Mouse (Mus musculus): ENCODE data around the gene Sept3. TPM values are rescaled to one million over a fixed set of nuclear protein-coding genes. Genes with fewer than 3 reads are reported as not detected.
A peak's percentile ranks its signal among the peaks of the same experiment; 100 is the strongest.

Gene Sept3
- polyA plus RNA-seq (2014; fragmentation: Nextera tagmentation; extraction: Ambion mirVana), result 146 and 150 TPM in 2 replicates

DNA sequence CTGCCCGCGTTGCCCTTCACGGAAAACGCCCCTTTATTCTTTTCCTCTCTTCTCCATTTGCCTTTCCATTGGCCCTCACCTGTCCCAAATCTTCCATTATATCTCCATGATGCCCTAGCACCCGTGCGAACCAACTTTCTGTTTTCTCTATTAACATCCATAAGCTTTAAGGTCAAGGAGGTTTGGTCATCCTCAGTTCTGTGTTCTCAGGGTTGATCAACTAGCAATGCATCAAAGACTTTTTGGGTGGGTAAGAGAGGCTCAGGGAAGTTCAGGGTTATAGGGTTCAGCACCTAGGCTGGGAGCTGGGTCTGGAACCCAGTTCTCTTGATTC, at the start of gene Sept3:
Gene Sept3 (plus strand): TSS at position 301 of the 334 bp plus-strand sequence.
- H3K4me3 ChIP-seq (ENCODE audit: low read depth, low read length), result peak within 1 kb of the TSS; percentile 47
- peak within 1 kb of the TSS; percentile 66 for H3K9ac ChIP-seq (ENCODE audit: low read depth, low read length)
- no peak for DNase-seq (ENCODE audit: low spot score)
- WGBS, result 22% methylated on average over 6 of the region's 6 CpGs
- H3K36me3 ChIP-seq (ENCODE audit: control insufficient read depth, insufficient read depth, low read length), result no peaks in the 10 kb centered on the region
- no peaks in the 10 kb centered on the region for H3K9me3 ChIP-seq (ENCODE audit: control insufficient read depth, low read length)
- peaks cover 7% of the 10 kb centered on the region for H3K27me3 ChIP-seq (ENCODE audit: control insufficient read depth, insufficient read depth, low read length)
- H3K27ac ChIP-seq (ENCODE audit: low read depth, low read length), result peak within 1 kb of the TSS; percentile 91
- ATAC-seq (ENCODE audit: low FRiP score), result no peak
- H3K4me2 ChIP-seq (replicated peaks; ENCODE audit: low read depth, low read length), result peak within 1 kb of the TSS; percentile 90
- H3K4me1 ChIP-seq (replicated peaks; ENCODE audit: control insufficient read depth, insufficient read depth, low read length), result peaks cover 8% of the 10 kb centered on the region

DNA sequence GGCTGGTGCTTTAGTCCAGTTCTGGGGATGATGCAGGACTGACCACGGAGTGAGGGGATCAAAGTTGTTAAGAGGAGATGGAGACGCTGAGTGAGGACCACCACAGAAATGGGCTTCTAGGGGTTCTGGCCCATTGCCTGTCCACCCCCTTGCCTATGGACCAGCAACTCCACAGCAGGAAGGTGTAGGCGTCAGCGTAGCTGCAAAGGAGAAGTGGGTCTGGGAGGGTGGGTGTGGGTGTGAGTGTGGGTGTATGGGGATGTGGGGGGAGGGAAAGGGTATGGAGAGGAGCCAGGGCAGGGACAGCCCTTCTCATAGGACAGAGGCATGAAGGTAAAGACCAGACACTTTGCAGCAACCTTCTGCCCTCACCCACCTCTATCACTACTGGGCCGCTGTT, 48.9 kb upstream of the Sept3 start:
- Histone ChIP-seq H3K27me3 (ENCODE audit: control insufficient read depth, insufficient read depth, low read length) (peaks cover 11% of the 10 kb centered on the region), H3K36me3 (ENCODE audit: control insufficient read depth, insufficient read depth, low read length) (no peaks in the 10 kb centered on the region), H3K9ac (ENCODE audit: low read depth, low read length) (no peak overlapping the region), H3K4me1 (replicated peaks; ENCODE audit: control insufficient read depth, insufficient read depth, low read length) (peaks cover 8% of the 10 kb centered on the region; the same call in 1 of the 2 replicates), H3K4me3 (ENCODE audit: low read depth, low read length) (no peak overlapping the region), H3K9me3 (ENCODE audit: control insufficient read depth, low read length) (no peaks in the 10 kb centered on the region), H3K27ac (ENCODE audit: low read depth, low read length) (no peak overlapping the region), H3K4me2 (replicated peaks; ENCODE audit: low read depth, low read length) (no peak overlapping the region)
- DNase-seq (ENCODE audit: low spot score), result no peak
- 90% methylated on average over 5 of the region's 5 CpGs for WGBS
- no peak for ATAC-seq (ENCODE audit: low FRiP score)

DNA sequence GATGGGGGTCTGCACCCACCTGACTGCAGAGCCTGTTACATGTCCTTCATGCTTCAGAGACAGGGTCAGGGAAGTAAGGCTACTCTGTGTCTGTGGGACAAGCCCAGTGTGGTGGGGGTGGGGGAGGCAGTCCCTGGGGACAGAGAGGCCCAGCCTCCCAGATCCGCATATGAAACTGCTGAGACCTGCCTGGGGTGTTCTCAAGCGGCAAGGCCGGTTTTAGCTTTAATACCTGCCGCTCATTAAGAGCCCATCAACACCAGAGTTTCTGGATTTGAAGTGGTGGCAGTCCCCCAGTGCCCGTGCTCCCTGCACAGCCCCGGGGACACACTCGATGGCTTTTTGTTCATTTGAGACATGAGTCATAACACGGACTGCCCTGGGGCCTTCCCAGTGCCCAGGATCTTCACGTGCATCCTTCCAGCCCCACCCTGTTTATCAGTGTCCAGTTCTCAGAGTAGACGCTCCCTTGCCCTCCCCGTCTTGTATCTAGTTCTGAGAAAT, 45.1 kb upstream of the Sept3 start:
- H3K36me3 ChIP-seq (ENCODE audit: control insufficient read depth, insufficient read depth, low read length), result 0 out of 2 replicates have a peak, but pooled peaks cover 2% of the 10 kb centered on the region
- peaks cover 4% of the 10 kb centered on the region; the same call in 1 of the 2 replicates for H3K27me3 ChIP-seq (ENCODE audit: control insufficient read depth, insufficient read depth, low read length)
- H3K9me3 ChIP-seq (ENCODE audit: control insufficient read depth, low read length), result no peaks in the 10 kb centered on the region
- no peak for ATAC-seq (ENCODE audit: low FRiP score)
- H3K4me1 ChIP-seq (replicated peaks; ENCODE audit: control insufficient read depth, insufficient read depth, low read length), result peaks cover 1% of the 10 kb centered on the region; the same call in 1 of the 2 replicates
- no peak overlapping the region for H3K4me3 ChIP-seq (ENCODE audit: low read depth, low read length)
- no peak overlapping the region for H3K27ac ChIP-seq (ENCODE audit: low read depth, low read length)
- no peak for DNase-seq (ENCODE audit: low spot score)
- no peak overlapping the region for H3K9ac ChIP-seq (ENCODE audit: low read depth, low read length)
- no peak overlapping the region for H3K4me2 ChIP-seq (replicated peaks; ENCODE audit: low read depth, low read length)
- WGBS, result 45% methylated on average over 11 of the region's 11 CpGs

DNA sequence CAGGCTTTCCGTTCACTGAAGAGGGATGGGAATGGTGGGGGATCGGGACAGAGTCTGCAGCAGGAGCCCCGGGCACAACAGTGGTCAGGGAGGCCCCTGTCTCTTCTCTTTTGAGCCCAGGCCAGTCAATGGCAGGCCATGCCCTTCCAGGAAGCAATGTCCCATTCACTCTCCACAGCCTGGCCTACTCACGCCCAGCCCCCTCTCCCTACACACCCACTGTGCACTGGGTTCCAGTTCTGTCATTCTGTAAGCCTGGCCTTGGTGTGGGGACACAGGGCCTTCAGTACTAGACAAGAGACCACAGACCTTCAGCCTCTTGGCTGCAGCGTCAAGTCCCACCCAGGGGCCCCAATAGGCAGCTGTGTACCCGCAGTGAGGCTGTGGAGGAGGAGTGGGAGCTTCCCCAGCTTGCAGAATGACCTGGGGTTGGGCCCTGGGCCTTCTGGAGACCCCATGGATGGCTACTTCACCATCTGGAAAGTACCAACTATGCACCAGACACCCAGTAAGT, 44.5 kb upstream of the Sept3 start:
- no peak overlapping the region for H3K4me2 ChIP-seq (replicated peaks; ENCODE audit: low read depth, low read length)
- DNase-seq (ENCODE audit: low spot score), result no peak
- no peak for ATAC-seq (ENCODE audit: low FRiP score)
- H3K4me3 ChIP-seq (ENCODE audit: low read depth, low read length), result no peak overlapping the region
- 0 out of 2 replicates have a peak, but pooled peaks cover 2% of the 10 kb centered on the region for H3K36me3 ChIP-seq (ENCODE audit: control insufficient read depth, insufficient read depth, low read length)
- no peak overlapping the region for H3K27ac ChIP-seq (ENCODE audit: low read depth, low read length)
- 61% methylated on average over 6 of the region's 6 CpGs for WGBS
- no peaks in the 10 kb centered on the region for H3K4me1 ChIP-seq (replicated peaks; ENCODE audit: control insufficient read depth, insufficient read depth, low read length)
- H3K9me3 ChIP-seq (ENCODE audit: control insufficient read depth, low read length), result no peaks in the 10 kb centered on the region
- peaks cover 2% of the 10 kb centered on the region; the same call in 1 of the 2 replicates for H3K27me3 ChIP-seq (ENCODE audit: control insufficient read depth, insufficient read depth, low read length)
- H3K9ac ChIP-seq (ENCODE audit: low read depth, low read length), result no peak overlapping the region

DNA sequence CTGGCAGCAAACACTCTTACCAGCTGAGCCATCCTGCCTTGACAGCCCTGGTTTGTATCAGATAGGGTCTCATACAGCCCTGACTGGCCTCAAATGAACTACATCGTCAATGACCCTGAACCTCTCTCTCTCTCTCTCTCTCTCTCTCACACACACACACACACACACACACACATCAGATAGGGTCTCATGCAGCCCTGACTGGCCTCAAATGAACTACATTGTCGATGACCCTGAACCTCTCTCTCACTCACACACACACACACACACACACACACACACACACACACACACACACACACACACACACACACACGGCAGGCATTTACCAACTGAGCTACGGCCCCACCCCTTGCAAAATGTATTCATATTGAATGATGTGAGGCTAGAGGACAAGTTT, 43.6 kb upstream of the Sept3 start:
- Histone ChIP-seq H3K4me2 (replicated peaks; ENCODE audit: low read depth, low read length) (no peak overlapping the region), H3K27me3 (ENCODE audit: control insufficient read depth, insufficient read depth, low read length) (no peaks in the 10 kb centered on the region), H3K27ac (ENCODE audit: low read depth, low read length) (no peak overlapping the region), H3K4me1 (replicated peaks; ENCODE audit: control insufficient read depth, insufficient read depth, low read length) (no peaks in the 10 kb centered on the region), H3K4me3 (ENCODE audit: low read depth, low read length) (no peak overlapping the region), H3K9ac (ENCODE audit: low read depth, low read length) (no peak overlapping the region), H3K36me3 (ENCODE audit: control insufficient read depth, insufficient read depth, low read length) (0 out of 2 replicates have a peak, but pooled peaks cover 2% of the 10 kb centered on the region), H3K9me3 (ENCODE audit: control insufficient read depth, low read length) (no peaks in the 10 kb centered on the region)
- ATAC-seq (ENCODE audit: low FRiP score), result no peak
- no peak for DNase-seq (ENCODE audit: low spot score)
- WGBS, result 84% methylated on average over 4 of the region's 4 CpGs

DNA sequence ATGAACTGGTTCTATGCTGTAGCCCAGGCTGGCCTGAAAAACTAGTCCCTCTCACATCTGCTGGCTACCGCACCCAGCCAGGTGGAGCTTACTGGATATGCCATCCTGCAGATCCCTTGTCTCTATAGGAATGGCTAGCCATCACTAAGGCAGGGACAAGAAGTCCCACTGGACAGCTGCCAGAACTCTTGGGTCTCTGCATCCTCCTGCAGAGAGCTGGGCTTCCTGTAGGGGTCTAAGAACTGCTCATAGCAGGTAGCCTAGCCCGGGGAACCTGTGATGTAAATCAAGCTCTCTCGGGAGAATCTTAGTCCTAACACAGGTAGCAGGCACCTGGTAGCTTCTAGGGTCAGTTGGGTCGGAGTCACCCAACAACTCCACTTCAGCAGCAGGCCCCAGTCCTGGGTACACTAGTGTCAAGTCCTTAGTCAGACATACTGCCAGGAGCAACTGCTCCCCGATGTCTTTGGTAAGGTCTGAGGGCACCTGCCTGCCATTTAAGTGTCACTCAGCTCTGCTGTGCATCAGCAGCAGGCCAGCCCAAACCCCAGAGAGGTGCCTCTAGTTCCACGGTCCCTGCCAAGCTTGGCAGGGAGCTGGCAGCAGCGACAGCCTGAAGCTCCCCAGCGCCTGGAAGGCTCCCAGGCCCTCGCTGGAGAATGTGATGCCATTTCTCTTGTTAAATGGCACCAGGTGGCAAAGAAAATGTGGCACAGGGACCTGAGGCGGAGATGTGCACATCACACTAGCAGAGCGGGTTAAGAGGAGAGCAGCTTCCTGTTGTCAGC, 42.9 kb upstream of the Sept3 start:
- Histone ChIP-seq H3K4me3 (ENCODE audit: low read depth, low read length) (no peak overlapping the region), H3K9ac (ENCODE audit: low read depth, low read length) (no peak overlapping the region), H3K36me3 (ENCODE audit: control insufficient read depth, insufficient read depth, low read length) (0 out of 2 replicates have a peak, but pooled peaks cover 2% of the 10 kb centered on the region), H3K4me2 (replicated peaks; ENCODE audit: low read depth, low read length) (no peak overlapping the region), H3K27ac (ENCODE audit: low read depth, low read length) (no peak overlapping the region), H3K27me3 (ENCODE audit: control insufficient read depth, insufficient read depth, low read length) (no peaks in the 10 kb centered on the region), H3K4me1 (replicated peaks; ENCODE audit: control insufficient read depth, insufficient read depth, low read length) (no peaks in the 10 kb centered on the region), H3K9me3 (ENCODE audit: control insufficient read depth, low read length) (no peaks in the 10 kb centered on the region)
- WGBS, result 70% methylated on average over 11 of the region's 11 CpGs
- DNase-seq (ENCODE audit: low spot score) (no peak), ATAC-seq (ENCODE audit: low FRiP score) (no peak)

DNA sequence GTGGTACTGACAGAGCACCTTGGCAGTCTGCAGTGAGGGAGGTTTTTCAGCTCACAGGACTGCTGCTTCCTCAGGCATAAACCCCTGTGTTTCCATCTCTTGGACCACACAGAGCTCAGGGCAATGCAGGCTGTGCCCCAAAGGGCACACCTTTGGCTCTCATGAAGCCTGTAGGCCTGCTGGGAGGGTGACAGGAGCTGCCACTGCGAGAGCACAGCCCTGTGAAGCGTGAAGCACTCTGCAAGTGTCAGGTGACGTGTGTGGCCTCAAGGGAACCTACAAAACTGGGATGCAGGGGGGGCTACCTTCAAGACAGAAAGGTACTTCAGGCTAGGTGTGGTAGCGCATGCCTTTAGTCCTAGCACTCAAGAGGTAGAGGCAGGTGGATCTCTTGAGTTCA, 42.0 kb upstream of the Sept3 start:
- DNase-seq (ENCODE audit: low spot score), result no peak
- ATAC-seq (ENCODE audit: low FRiP score), result no peak
- Histone ChIP-seq H3K9me3 (ENCODE audit: control insufficient read depth, low read length) (no peaks in the 10 kb centered on the region), H3K4me3 (ENCODE audit: low read depth, low read length) (no peak overlapping the region), H3K27me3 (ENCODE audit: control insufficient read depth, insufficient read depth, low read length) (no peaks in the 10 kb centered on the region), H3K4me1 (replicated peaks; ENCODE audit: control insufficient read depth, insufficient read depth, low read length) (no peaks in the 10 kb centered on the region), H3K4me2 (replicated peaks; ENCODE audit: low read depth, low read length) (no peak overlapping the region), H3K27ac (ENCODE audit: low read depth, low read length) (no peak overlapping the region), H3K9ac (ENCODE audit: low read depth, low read length) (no peak overlapping the region), H3K36me3 (ENCODE audit: control insufficient read depth, insufficient read depth, low read length) (0 out of 2 replicates have a peak, but pooled peaks cover 2% of the 10 kb centered on the region)
- WGBS, result 72% methylated on average over 4 of the region's 4 CpGs

DNA sequence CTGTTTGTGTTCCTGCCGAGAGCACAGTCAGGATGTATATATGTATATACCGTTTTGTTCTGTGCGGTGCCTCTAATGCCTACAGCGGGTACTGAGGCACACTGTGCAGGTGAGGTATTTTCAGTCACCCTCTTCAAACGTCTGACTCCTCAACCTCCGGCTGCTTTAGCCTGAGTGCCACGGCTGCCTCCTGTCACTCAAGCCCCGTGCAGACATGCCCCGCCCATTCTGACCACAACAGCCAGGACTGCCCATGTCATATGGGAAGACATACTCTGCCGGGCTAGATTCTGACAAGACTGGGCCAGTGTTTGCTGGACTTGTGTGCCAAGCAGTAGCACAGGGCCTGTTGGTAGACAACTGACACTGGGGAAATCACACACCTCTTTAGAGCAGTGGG, 39.0 kb upstream of the Sept3 start:
- DNase-seq (ENCODE audit: low spot score) (no peak), ATAC-seq (ENCODE audit: low FRiP score) (no peak)
- no peaks in the 10 kb centered on the region for H3K27me3 ChIP-seq (ENCODE audit: control insufficient read depth, insufficient read depth, low read length)
- H3K9ac ChIP-seq (ENCODE audit: low read depth, low read length), result no peak overlapping the region
- 0 out of 2 replicates have a peak, but pooled peaks cover 2% of the 10 kb centered on the region for H3K36me3 ChIP-seq (ENCODE audit: control insufficient read depth, insufficient read depth, low read length)
- H3K4me1 ChIP-seq (replicated peaks; ENCODE audit: control insufficient read depth, insufficient read depth, low read length), result no peaks in the 10 kb centered on the region
- H3K27ac ChIP-seq (ENCODE audit: low read depth, low read length), result no peak overlapping the region
- WGBS, result 76% methylated on average over 10 of the region's 10 CpGs
- no peaks in the 10 kb centered on the region for H3K9me3 ChIP-seq (ENCODE audit: control insufficient read depth, low read length)
- H3K4me2 ChIP-seq (replicated peaks; ENCODE audit: low read depth, low read length), result no peak overlapping the region
- H3K4me3 ChIP-seq (ENCODE audit: low read depth, low read length), result no peak overlapping the region
